Mouse (Mus musculus) megakaryocyte, embryonic 14.5 days (primary cell): ENCODE results near the gene Phka2.

Source experiments
- FLI1 ChIP-seq: IDR thresholded peaks from 2 replicates; pipeline ENCODE4 v1.6.1; 2012; ENCODE audit warnings: low read length, inconsistent platforms, mixed read lengths
- GATA1 ChIP-seq: IDR thresholded peaks from 3 replicates; pipeline ENCODE4 v1.6.1; 2012; ENCODE audit warnings: mixed read lengths, low read length, inconsistent platforms, borderline replicate concordance

GRCm38 (mm10) chrX:160501687-160502047, 299 bp upstream of the Phka2 start:
- TF ChIP-seq GATA1 (no peak), FLI1 (no peak)
